25 mouse cellular contexts compared by ENCODE assay signal in the genomic region with DNA sequence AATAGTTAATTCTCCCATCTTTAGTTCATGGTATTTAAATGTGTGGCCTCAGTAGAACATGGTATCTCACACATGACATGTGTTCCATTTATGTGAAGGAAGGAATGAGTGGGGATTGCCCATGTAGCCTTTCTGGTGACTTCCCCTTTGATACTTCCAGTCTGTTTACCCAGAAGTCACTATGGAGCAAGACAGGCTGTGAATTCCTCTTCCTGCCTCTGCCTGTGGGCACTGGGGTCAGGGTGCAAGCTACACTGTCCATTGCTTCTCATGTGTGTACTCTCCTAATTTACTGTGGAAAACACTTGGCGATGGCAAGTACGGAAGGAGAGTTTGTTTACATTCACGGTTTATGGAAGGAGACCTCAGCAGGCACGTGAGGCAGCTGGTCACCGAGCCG. TPM values are rescaled to one million over a fixed set of nuclear protein-coding genes. Genes with fewer than 3 reads are reported as not detected.
"Had no signal": no experiment of that assay in that cellular context is flagged by ENCODE, and none has a peak within 500 bp of the region (broad histone marks: within the 10 kb centered on the region; RNA-seq: fewer than 3 reads in every experiment).

No protein-coding gene starts in this region.

- H3K27ac ChIP-seq: forebrain, embryonic 15.5 days; heart, embryonic 10.5 days; hindbrain, embryonic 13.5 days; hindbrain, embryonic 15.5 days; hindbrain, postnatal 0 days; kidney, embryonic 15.5 days; kidney, postnatal 0 days; limb, embryonic 13.5 days; limb, embryonic 15.5 days had no signal

- H3K4me3 ChIP-seq: forebrain, embryonic 15.5 days; heart, embryonic 10.5 days; heart, embryonic 12.5 days; hindbrain, embryonic 13.5 days; hindbrain, embryonic 15.5 days; kidney, embryonic 15.5 days; limb, embryonic 13.5 days; limb, embryonic 15.5 days had no signal

- H3K4me1 ChIP-seq: forebrain, embryonic 15.5 days had no signal

- ATAC-seq: forebrain, embryonic 15.5 days; forebrain, postnatal 0 days; hindbrain, postnatal 0 days; intestine, embryonic 16.5 days had no signal

- DNase-seq: forebrain, postnatal 0 days; gastrocnemius, postnatal 14 days; gastrocnemius, postnatal 36 days; heart, adult 18-20 months; heart, postnatal 10 days; heart, postnatal 36 days; kidney, adult 11 months; kidney, adult 2 months; kidney, adult 9 months; kidney, postnatal 14 days; kidney, postnatal 36 days; layer of hippocampus, postnatal 36 days; left cerebral cortex, postnatal 4 days had no signal

RNA-seq across cellular contexts. Expression of a gene that starts 55.2 kb away (rescaled TPM):
- total RNA-seq: hematopoietic stem cell, adult 5-6 weeks had no signal
